Mouse (Mus musculus) forebrain, embryonic 13.5 days (tissue): ENCODE data around the gene Itgbl1. TPM values are rescaled to one million over a fixed set of nuclear protein-coding genes. Genes with fewer than 3 reads are reported as not detected.
A peak's percentile ranks its signal among the peaks of the same experiment; 100 is the strongest.

ENCODE experiments used
- ATAC-seq: fragments of 200-750 bp; cut with Nextera tagmentation; 2 replicates; pipeline ENCODE4 v1.8.0; 2017
- H3K27ac ChIP-seq: fragments of 300-500 bp; sonication (generic); 2 replicates; pipeline ENCODE4 v1.5.1; 2015; ENCODE audit warnings: inconsistent platforms, mild to moderate bottlenecking, moderate library complexity
- H3K27me3 ChIP-seq: fragments of 300-500 bp; sonication (generic); 2 replicates; pipeline ENCODE4 v1.6.1; 2015; ENCODE audit warnings: mild to moderate bottlenecking, inconsistent platforms
- H3K36me3 ChIP-seq: fragments of 300-500 bp; sonication (generic); 2 replicates; pipeline ENCODE4 v1.6.1; 2015; ENCODE audit warnings: mild to moderate bottlenecking, inconsistent platforms; ENCODE audit not compliant: poor library complexity, severe bottlenecking
- H3K4me1 ChIP-seq: fragments of 300-500 bp; sonication (generic); 2 replicates; pipeline ENCODE4 v1.6.1; 2015; ENCODE audit warnings: inconsistent platforms
- H3K4me2 ChIP-seq: fragments of 300-500 bp; sonication (generic); 2 replicates; pipeline ENCODE4 v1.6.1; 2015; ENCODE audit warnings: inconsistent platforms, mild to moderate bottlenecking, moderate library complexity
- H3K4me3 ChIP-seq: fragments of 300-500 bp; sonication (generic); 2 replicates; pipeline ENCODE4 v1.5.1; 2015; ENCODE audit warnings: mild to moderate bottlenecking, inconsistent platforms
- H3K9ac ChIP-seq: fragments of 300-500 bp; sonication (generic); 2 replicates; pipeline ENCODE4 v1.6.1; 2015; ENCODE audit warnings: mild to moderate bottlenecking, inconsistent platforms
- H3K9me3 ChIP-seq: fragments of 300-500 bp; sonication (generic); replicated peaks from 2 replicates; pipeline ENCODE4 v1.6.1; 2016; ENCODE audit warnings: inconsistent platforms
- WGBS: fragments of 180-500 bp; shearing (Covaris S2); methylation state at CpG from one replicate; pipeline ENCODE4 v1.1.7; 2015; 5-methylcytosine and 5-hydroxymethylcytosine counted together
- polyA plus RNA-seq: library from polyadenylated mRNA; unstranded; fragments of >200 nt; fragmentation: Nextera tagmentation; extraction: Ambion mirVana; gene quantifications from 2 replicates; pipeline ENCODE4 v1.2.1, GENCODE M21; 2015

Itgbl1 gene
- polyA plus RNA-seq, 1 experiment from 2014 or later, result 1.8 TPM

- ATAC-seq, result no peak
- 76% methylated on average over 1 of the region's 1 CpGs for WGBS
- Histone ChIP-seq H3K36me3 (no peaks in the 10 kb centered on the region), H3K4me2 (no peak overlapping the region), H3K9me3 (no peaks in the 10 kb centered on the region), H3K4me1 (no peaks in the 10 kb centered on the region), H3K27ac (no peak overlapping the region), H3K9ac (no peak overlapping the region), H3K27me3 (no peaks in the 10 kb centered on the region), H3K4me3 (no peak overlapping the region)
Measured at GRCm38 (mm10) chr14:123759534-123759933, 99.8 kb downstream of the Itgbl1 start.

GRCm38 (mm10) chr14:123760079-123760478, 100.3 kb downstream of the Itgbl1 start:
- H3K27me3 ChIP-seq, result no peaks in the 10 kb centered on the region
- ATAC-seq, result peak; percentile 67; the same call in 1 of the 2 replicates
- no peak overlapping the region for H3K4me3 ChIP-seq
- H3K9me3 ChIP-seq, result no peaks in the 10 kb centered on the region
- no peak overlapping the region for H3K27ac ChIP-seq
- no peak overlapping the region for H3K9ac ChIP-seq
- H3K4me1 ChIP-seq, result no peaks in the 10 kb centered on the region
- 77% methylated on average over 4 of the region's 4 CpGs for WGBS
- no peaks in the 10 kb centered on the region for H3K36me3 ChIP-seq
- no peak overlapping the region for H3K4me2 ChIP-seq

DNA sequence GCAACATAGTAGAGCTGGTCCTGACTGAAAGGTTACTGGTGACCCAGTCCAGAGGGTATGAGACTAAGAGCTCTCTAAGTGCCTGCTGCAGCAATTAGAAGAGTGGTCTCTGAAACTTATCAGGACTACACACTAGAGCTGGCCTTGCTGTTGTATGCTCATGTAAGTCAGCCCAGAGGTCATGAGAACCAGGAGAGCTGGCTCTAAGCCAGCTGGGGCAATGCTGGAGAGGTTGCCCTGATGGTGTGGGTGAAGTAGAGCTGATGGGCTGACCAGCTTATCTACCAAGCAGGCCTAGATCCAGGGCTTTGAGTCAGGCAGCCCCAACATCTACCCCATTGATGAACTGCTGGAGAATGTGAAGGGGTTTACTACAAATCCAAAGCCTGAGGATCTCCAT, 142.0 kb downstream of the Itgbl1 start:
- Histone ChIP-seq H3K4me2 (no peak overlapping the region), H3K36me3 (no peaks in the 10 kb centered on the region), H3K4me1 (no peaks in the 10 kb centered on the region), H3K9ac (no peak overlapping the region), H3K27me3 (no peaks in the 10 kb centered on the region), H3K4me3 (no peak overlapping the region), H3K27ac (no peak overlapping the region), H3K9me3 (no peaks in the 10 kb centered on the region)
- no peak for ATAC-seq

- H3K4me1 ChIP-seq, result no peaks in the 10 kb centered on the region
- no peaks in the 10 kb centered on the region for H3K27me3 ChIP-seq
- WGBS, result 82% methylated on average over 5 of the region's 5 CpGs
- peak; percentile 85; the same call in 1 of the 2 replicates for ATAC-seq
- no peak overlapping the region for H3K27ac ChIP-seq
- H3K4me3 ChIP-seq, result no peak overlapping the region
- H3K9me3 ChIP-seq, result no peaks in the 10 kb centered on the region
- H3K36me3 ChIP-seq, result no peaks in the 10 kb centered on the region
- H3K4me2 ChIP-seq, result no peak overlapping the region
- H3K9ac ChIP-seq, result no peak overlapping the region
Measured at GRCm38 (mm10) chr14:123837662-123838061, 177.9 kb downstream of the Itgbl1 start.

DNA sequence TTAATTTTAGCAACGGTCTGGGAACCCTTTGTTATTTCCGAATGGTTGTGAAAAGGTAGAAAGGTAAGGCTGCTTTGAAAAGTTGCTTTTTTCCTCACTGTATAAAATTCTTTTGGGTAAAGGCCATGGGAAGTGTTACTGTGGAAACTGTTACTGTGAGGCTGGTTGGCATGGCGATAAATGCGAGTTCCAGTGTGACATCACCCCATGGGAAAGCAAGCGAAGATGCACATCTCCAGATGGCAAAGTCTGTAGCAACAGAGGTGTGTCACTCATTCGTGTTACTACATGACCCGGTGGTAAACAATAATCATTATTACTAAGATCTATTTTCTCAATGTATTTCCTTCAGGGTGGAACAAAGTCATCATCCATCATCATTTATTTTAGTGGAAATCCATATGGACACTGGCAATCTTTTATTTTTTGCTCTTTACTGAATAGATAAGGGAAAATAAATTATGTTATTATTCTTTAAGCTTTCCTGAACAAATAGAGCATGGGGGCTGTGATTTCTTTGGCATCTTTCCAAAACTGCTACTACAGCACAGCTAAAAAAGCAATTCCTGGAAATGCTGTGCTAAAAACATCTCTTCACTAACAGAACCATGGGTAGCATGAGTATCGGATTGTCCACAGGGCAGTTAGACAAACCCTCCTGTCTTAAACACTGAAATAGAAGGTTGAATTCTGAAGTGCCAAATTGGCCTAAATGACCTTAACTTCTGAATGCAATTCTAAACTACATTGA, 184.1 kb downstream of the Itgbl1 start:
- 61% methylated on average over 8 of the region's 8 CpGs for WGBS
- Histone ChIP-seq H3K36me3 (no peaks in the 10 kb centered on the region), H3K4me3 (no peak overlapping the region), H3K27me3 (no peaks in the 10 kb centered on the region), H3K9ac (no peak overlapping the region), H3K9me3 (no peaks in the 10 kb centered on the region), H3K27ac (no peak overlapping the region), H3K4me2 (no peak overlapping the region), H3K4me1 (peaks cover 8% of the 10 kb centered on the region)
- peak; percentile 85; the same call in 1 of the 2 replicates for ATAC-seq

DNA sequence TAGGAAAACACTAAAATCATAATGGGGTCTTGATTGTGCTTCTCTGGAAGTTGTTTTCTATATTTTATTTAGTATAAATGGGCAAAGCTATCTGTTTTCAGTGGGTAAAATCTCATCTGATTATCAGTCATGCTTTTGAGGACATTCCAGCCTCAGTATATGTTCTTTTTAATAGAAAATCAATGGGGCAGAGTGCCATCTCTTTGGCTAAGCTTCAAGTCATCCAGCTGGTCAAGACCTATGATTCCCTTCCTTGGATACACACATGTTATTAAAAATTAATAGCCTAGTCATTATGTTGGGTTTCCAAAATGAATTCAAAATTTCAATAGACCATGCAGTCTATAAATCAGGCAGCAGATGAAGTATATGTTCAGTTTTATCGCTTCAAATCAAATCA, 204.8 kb downstream of the Itgbl1 start:
- no peak for ATAC-seq
- 89% methylated on average over 1 of the region's 1 CpGs for WGBS
- Histone ChIP-seq H3K27ac (no peak overlapping the region), H3K27me3 (no peaks in the 10 kb centered on the region), H3K9me3 (no peaks in the 10 kb centered on the region), H3K4me1 (peaks cover 10% of the 10 kb centered on the region), H3K4me3 (no peak overlapping the region), H3K9ac (no peak overlapping the region), H3K36me3 (no peaks in the 10 kb centered on the region), H3K4me2 (no peak overlapping the region)

- ATAC-seq, result peak; percentile 58; the same call in 1 of the 2 replicates
- Histone ChIP-seq H3K4me3 (no peak overlapping the region), H3K4me2 (no peak overlapping the region), H3K27ac (no peak overlapping the region), H3K36me3 (no peaks in the 10 kb centered on the region), H3K27me3 (no peaks in the 10 kb centered on the region), H3K4me1 (peaks cover 10% of the 10 kb centered on the region), H3K9ac (no peak overlapping the region), H3K9me3 (no peaks in the 10 kb centered on the region)
- 10% methylated on average over 6 of the region's 6 CpGs for WGBS
Measured at GRCm38 (mm10) chr14:123865779-123866726, 206.3 kb downstream of the Itgbl1 start.

DNA sequence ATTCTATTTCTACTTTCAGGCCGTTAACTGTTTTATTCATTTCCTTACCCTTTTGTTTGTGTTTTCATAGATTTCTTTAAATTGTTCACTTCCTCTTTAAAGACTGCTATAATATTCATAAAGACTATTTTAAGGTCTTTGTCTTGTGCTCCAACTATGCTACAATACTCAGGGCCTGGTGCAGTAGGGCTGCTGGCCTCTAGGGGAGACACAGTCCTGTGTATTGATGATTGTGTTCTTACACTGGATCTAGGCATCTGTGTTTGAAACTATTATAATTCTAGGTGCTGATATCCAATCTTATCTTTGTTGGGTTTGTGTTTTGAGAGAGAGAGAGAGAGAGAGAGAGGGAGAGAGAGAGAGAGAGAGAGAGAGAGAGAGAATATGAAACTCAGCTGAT, 268.1 kb downstream of the Itgbl1 start:
- Histone ChIP-seq H3K4me3 (no peak overlapping the region), H3K27me3 (no peaks in the 10 kb centered on the region), H3K27ac (no peak overlapping the region), H3K9me3 (no peaks in the 10 kb centered on the region), H3K9ac (no peak overlapping the region), H3K4me2 (no peak overlapping the region), H3K4me1 (no peaks in the 10 kb centered on the region), H3K36me3 (no peaks in the 10 kb centered on the region)
- 0 out of 2 replicates have a peak, but pooled peaks have one; percentile 69 for ATAC-seq
- WGBS, result 95% methylated on average over 1 of the region's 1 CpGs

- H3K36me3 ChIP-seq, result no peaks in the 10 kb centered on the region
Measured at GRCm38 (mm10) chr14:123966531-123966930, 306.8 kb downstream of the Itgbl1 start.

DNA sequence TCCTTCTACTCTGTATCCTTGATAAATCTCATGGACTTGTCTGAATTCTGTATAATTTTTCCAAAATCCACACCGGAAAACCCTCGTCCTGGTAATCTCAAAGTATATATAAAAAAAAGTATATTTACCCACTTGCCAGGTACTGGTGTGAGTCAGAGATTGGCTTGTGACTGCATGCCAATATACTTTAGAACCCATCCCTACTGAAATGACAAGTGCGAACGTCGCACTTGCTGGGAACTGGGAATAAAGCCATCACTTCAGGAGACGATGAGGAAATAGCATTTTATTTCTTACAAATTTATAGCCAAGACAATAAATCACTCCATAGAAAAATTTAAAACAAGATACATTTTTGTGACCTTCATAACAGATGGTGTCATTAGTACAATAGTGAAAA, 308.2 kb downstream of the Itgbl1 start:
- Histone ChIP-seq H3K4me3 (no peak overlapping the region), H3K36me3 (no peaks in the 10 kb centered on the region), H3K4me1 (no peaks in the 10 kb centered on the region), H3K9me3 (no peaks in the 10 kb centered on the region), H3K4me2 (no peak overlapping the region), H3K27me3 (no peaks in the 10 kb centered on the region), H3K27ac (no peak overlapping the region), H3K9ac (no peak overlapping the region)
- no peak for ATAC-seq
- 91% methylated on average over 6 of the region's 6 CpGs for WGBS

More at GRCm38 (mm10) chr14:123966531-123966930, 306.8 kb downstream of the Itgbl1 start:
- 0 out of 2 replicates have a peak, but pooled peaks have one; percentile 16 for ATAC-seq
- no peaks in the 10 kb centered on the region for H3K4me1 ChIP-seq
- no peak overlapping the region for H3K4me2 ChIP-seq
- no peak overlapping the region for H3K9ac ChIP-seq
- H3K4me3 ChIP-seq, result no peak overlapping the region
- H3K27me3 ChIP-seq, result no peaks in the 10 kb centered on the region
- H3K27ac ChIP-seq, result no peak overlapping the region
- 53% methylated on average over 2 of the region's 2 CpGs for WGBS
- no peaks in the 10 kb centered on the region for H3K9me3 ChIP-seq

DNA sequence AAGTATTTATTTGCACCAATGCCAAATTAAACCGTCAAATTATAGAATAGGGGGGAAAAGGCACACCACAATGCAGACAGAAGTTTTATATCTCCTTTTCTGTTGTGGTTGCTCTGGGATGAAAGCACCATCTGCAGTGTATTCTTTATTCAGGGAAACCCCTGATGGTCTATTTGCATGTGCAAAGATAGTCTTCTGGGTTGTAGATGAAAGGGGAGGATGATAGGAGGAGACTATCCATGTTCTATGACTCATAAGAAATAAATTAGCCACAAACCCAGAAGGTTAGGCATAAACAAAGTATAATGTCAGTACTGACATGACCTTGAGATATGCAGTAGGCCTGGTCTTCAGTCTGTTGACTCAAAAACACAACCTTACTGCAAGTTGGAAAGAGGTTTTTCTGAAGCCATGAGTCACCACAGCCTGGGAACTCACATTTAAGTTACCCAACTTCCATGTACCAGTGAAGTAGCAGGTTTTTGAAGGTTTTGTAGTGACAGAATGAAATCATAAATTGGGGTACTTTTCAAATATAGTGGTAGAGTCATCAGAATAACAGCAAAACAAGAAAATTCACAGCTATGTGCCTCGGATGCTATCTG, 330.9 kb downstream of the Itgbl1 start:
- ATAC-seq, result peak; percentile 36; the same call in 1 of the 2 replicates
- H3K4me1 ChIP-seq, result no peaks in the 10 kb centered on the region

More for the DNA sequence above, 330.9 kb downstream of the Itgbl1 start:
- H3K9me3 ChIP-seq, result no peaks in the 10 kb centered on the region
- H3K27me3 ChIP-seq, result no peaks in the 10 kb centered on the region
- H3K9ac ChIP-seq, result no peak overlapping the region
- no peak overlapping the region for H3K4me2 ChIP-seq
- H3K36me3 ChIP-seq, result no peaks in the 10 kb centered on the region
- H3K27ac ChIP-seq, result no peak overlapping the region
- H3K4me3 ChIP-seq, result no peak overlapping the region
- WGBS, result 78% methylated on average over 2 of the region's 2 CpGs
